Mouse (Mus musculus) megakaryocyte, embryonic 14.5 days (primary cell): Measurements from ENCODE around the gene Pacsin2. TPM values are rescaled to one million over a fixed set of nuclear protein-coding genes. Genes with fewer than 3 reads are reported as not detected.

Experiments
- H3K27me3 ChIP-seq: replicated peaks from 2 replicates; pipeline ENCODE3; 2012; ENCODE audit warnings: inconsistent platforms
- H3K36me3 ChIP-seq: replicated peaks from 2 replicates; pipeline ENCODE3; 2012; ENCODE audit warnings: low read length, inconsistent platforms, mixed read lengths
- H3K4me1 ChIP-seq: 2 replicates; pipeline ENCODE4 v1.6.1; 2012; ENCODE audit warnings: inconsistent platforms
- H3K4me3 ChIP-seq: replicated peaks from 2 replicates; pipeline ENCODE3; 2012; ENCODE audit warnings: moderate library complexity, mild to moderate bottlenecking, inconsistent platforms
- H3K9me3 ChIP-seq: 2 replicates; pipeline ENCODE4 v1.6.1; 2012; ENCODE audit warnings: inconsistent platforms
- FLI1 ChIP-seq: IDR thresholded peaks from 2 replicates; pipeline ENCODE4 v1.6.1; 2012; ENCODE audit warnings: low read length, inconsistent platforms, mixed read lengths
- GATA1 ChIP-seq: IDR thresholded peaks from 3 replicates; pipeline ENCODE4 v1.6.1; 2012; ENCODE audit warnings: mixed read lengths, low read length, inconsistent platforms, borderline replicate concordance
- polyA plus RNA-seq: library from polyadenylated mRNA; stranded (reverse); fragments of >175 nt; gene quantifications from 2 replicates; pipeline ENCODE4 v1.2.3, GENCODE M21; 2012; ENCODE audit warnings: low replicate concordance; ENCODE audit not compliant: insufficient read depth

Gene Pacsin2
- polyA plus RNA-seq, 1 experiment, result 82.1 TPM

DNA sequence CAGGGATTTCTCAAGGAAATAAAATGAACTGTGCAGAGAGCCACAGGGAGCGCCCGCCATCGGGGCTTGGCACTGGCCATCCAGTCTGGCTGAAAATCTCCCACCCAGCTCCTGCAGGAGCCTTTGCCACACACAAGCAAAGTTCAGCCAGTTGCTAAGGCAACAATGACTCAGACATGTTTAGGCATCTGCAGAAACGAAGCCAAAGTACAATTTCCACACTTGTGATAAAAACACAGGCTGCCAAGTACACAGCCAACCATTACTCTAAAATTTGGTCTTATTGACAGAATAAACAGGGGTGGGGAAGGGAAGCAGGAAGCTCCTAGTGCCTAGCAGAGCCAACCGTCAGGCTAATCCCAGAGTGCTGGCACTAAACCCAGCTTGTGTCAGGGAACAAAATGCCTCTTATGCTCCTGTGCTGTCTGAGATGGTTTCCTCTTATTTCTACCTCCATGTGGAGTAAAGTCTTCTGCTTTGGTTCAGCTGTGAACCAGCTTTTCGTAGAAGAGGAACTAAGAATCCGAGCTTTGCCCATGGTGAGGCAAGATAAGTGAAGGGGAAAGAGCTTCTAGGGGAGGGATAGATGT, 12.7 kb downstream of the Pacsin2 start:
- Histone ChIP-seq H3K4me1 (peaks cover 94% of the 10 kb centered on the region), H3K4me3 (peak overlapping the region; percentile 71), H3K27me3 (no peaks in the 10 kb centered on the region), H3K36me3 (peaks cover 16% of the 10 kb centered on the region), H3K9me3 (no peaks in the 10 kb centered on the region)
- no peak for TF ChIP-seq FLI1
- TF ChIP-seq GATA1, result no peak

- H3K4me1 ChIP-seq, result peaks cover 94% of the 10 kb centered on the region
These were observed 14.4 kb downstream of the Pacsin2 start for GRCm38 (mm10) chr15:83450007-83450406.

DNA sequence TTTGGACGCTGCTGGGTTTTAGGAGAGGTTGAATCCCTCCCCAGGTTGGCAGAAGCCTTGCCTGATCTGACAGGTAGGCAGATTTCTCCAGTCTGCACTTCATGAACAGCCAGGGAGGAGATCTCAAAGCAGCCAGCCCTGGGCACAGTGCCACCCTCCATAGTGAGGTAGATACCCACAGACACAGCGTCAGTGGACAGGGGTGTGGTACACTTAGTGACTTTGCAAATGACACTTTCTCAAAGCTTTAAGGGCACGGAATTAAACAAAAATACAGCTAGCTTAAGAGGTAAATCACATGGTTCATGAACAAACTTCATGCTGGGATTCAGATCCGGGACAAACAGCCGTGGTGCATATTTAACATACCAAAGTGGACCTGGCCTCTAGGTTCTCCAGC, 15.8 kb downstream of the Pacsin2 start:
- H3K9me3 ChIP-seq, result no peaks in the 10 kb centered on the region
- peaks cover 35% of the 10 kb centered on the region for H3K36me3 ChIP-seq
- H3K27me3 ChIP-seq, result no peaks in the 10 kb centered on the region
- peak overlapping the region; percentile 38 for H3K4me3 ChIP-seq
- TF ChIP-seq GATA1, result no peak
- H3K4me1 ChIP-seq, result peaks cover 91% of the 10 kb centered on the region

More at GRCm38 (mm10) chr15:83450007-83450406, 14.4 kb downstream of the Pacsin2 start:
- TF ChIP-seq GATA1 (no peak), FLI1 (no peak)
- Histone ChIP-seq H3K4me3 (no peak overlapping the region), H3K9me3 (no peaks in the 10 kb centered on the region), H3K27me3 (no peaks in the 10 kb centered on the region), H3K36me3 (peaks cover 29% of the 10 kb centered on the region)

GRCm38 (mm10) chr15:83447791-83448544, 16.4 kb downstream of the Pacsin2 start:
- Histone ChIP-seq H3K27me3 (no peaks in the 10 kb centered on the region), H3K9me3 (no peaks in the 10 kb centered on the region), H3K4me1 (peaks cover 92% of the 10 kb centered on the region), H3K36me3 (peaks cover 39% of the 10 kb centered on the region), H3K4me3 (peak overlapping the region; percentile 87)
- no peak for TF ChIP-seq FLI1
- no peak for TF ChIP-seq GATA1

- Histone ChIP-seq H3K4me1 (peaks cover 92% of the 10 kb centered on the region), H3K4me3 (peak overlapping the region; percentile 81), H3K27me3 (no peaks in the 10 kb centered on the region), H3K9me3 (no peaks in the 10 kb centered on the region), H3K36me3 (peaks cover 39% of the 10 kb centered on the region)
- TF ChIP-seq GATA1 (no peak), FLI1 (no peak)
These were observed 18.5 kb downstream of the Pacsin2 start for GRCm38 (mm10) chr15:83445908-83446307.

GRCm38 (mm10) chr15:83445383-83445782, 19.0 kb downstream of the Pacsin2 start:
- TF ChIP-seq FLI1, result no peak
- no peak for TF ChIP-seq GATA1
- Histone ChIP-seq H3K9me3 (no peaks in the 10 kb centered on the region), H3K4me3 (peak overlapping the region; percentile 14), H3K36me3 (peaks cover 39% of the 10 kb centered on the region), H3K4me1 (peaks cover 92% of the 10 kb centered on the region), H3K27me3 (no peaks in the 10 kb centered on the region)

DNA sequence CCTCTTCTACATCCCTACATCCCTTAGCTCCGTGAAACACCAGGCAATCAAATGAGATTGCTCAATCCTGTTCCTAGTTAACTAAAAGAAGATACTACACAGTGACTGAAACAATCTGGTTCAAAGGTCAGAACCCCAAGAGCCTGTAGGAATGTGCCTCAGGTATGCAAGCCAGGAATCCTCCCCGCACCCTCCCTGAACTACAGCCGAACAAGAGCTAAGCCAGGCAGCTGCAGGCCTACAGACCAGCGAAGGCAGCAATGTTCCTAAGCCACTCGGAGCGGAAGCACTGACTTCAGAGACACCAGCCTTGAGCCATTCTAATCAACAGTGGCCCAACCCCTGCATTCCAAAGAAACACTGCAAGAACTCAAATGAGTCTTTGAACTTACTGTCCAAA, 20.0 kb downstream of the Pacsin2 start:
- TF ChIP-seq GATA1 (no peak), FLI1 (no peak)
- Histone ChIP-seq H3K9me3 (no peaks in the 10 kb centered on the region), H3K4me3 (no peak overlapping the region)

DNA sequence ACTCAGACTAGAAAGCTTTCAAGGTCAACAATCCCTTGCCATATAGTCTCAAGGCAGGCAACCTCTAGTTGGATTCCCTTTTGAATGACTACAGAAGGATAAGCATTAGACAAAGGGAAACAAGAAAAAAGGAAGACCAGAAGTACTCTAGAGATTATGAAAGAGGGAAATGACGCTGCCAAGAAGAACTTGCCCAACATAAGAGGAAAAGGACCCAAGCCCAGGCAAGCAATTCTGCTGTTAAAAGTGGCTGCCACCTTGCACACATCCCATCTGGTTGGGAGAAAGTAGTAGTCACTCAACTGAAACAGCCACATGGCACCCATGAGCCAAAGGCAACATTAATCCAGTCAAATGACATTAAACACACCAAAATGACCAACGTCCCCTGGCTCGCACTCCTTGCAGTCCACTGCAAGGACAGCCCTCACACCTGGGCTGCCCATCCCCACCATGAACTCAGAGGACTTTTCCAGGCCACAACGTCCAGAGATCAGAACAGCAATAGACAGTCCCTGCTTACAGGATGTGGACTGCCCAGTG, 21.8 kb downstream of the Pacsin2 start:
- TF ChIP-seq FLI1, result no peak
- TF ChIP-seq GATA1, result no peak
- H3K9me3 ChIP-seq, result no peaks in the 10 kb centered on the region

More for the DNA sequence above, 20.0 kb downstream of the Pacsin2 start:
- Histone ChIP-seq H3K27me3 (no peaks in the 10 kb centered on the region), H3K4me1 (peaks cover 92% of the 10 kb centered on the region), H3K36me3 (peaks cover 36% of the 10 kb centered on the region)

GRCm38 (mm10) chr15:83440726-83441125, 23.7 kb downstream of the Pacsin2 start:
- Histone ChIP-seq H3K4me1 (peaks cover 90% of the 10 kb centered on the region), H3K36me3 (peaks cover 37% of the 10 kb centered on the region), H3K27me3 (no peaks in the 10 kb centered on the region), H3K4me3 (no peak overlapping the region), H3K9me3 (no peaks in the 10 kb centered on the region)
- TF ChIP-seq GATA1, result no peak
- TF ChIP-seq FLI1, result no peak

More for the DNA sequence above, 21.8 kb downstream of the Pacsin2 start:
- peak overlapping the region; percentile 82 for H3K4me3 ChIP-seq
- H3K27me3 ChIP-seq, result no peaks in the 10 kb centered on the region
- peaks cover 90% of the 10 kb centered on the region for H3K4me1 ChIP-seq
- H3K36me3 ChIP-seq, result peaks cover 43% of the 10 kb centered on the region

DNA sequence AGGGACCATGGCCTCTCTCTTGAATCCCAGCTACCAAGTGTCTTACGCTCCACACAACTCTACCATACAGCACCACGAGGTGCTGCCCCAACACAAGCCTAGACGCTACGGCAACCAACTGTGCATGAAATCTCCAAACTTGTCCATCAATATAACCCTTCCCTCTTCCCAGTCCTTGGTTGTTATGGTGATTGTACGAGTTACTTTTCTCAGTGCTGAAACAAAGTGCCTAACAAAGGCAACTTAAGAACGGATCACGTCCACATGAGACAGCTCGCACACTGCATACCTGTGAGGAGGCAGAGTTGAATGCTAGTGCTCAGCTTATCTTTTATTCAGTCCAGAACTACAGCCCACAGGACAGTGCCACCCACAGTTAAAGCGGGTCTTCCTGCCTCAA, 27.9 kb downstream of the Pacsin2 start:
- TF ChIP-seq FLI1 (no peak), GATA1 (no peak)
- no peaks in the 10 kb centered on the region for H3K27me3 ChIP-seq
- H3K4me3 ChIP-seq, result no peak overlapping the region
- no peaks in the 10 kb centered on the region for H3K9me3 ChIP-seq
- H3K36me3 ChIP-seq, result peaks cover 20% of the 10 kb centered on the region
- peaks cover 95% of the 10 kb centered on the region for H3K4me1 ChIP-seq
